Mouse (Mus musculus): ENCODE data around the gene Cracr2a. TPM values are rescaled to one million over a fixed set of nuclear protein-coding genes. Genes with fewer than 3 reads are reported as not detected.

The Cracr2a gene
- polyA plus RNA-seq, 1 experiment from 2014 or later = 1.3 TPM

- H3K36me3 ChIP-seq = no peaks in the 10 kb centered on the region
- no peaks in the 10 kb centered on the region for H3K9me3 ChIP-seq
- ATAC-seq (ENCODE audit: extremely low read depth, insufficient number of reproducible peaks, low FRiP score, low TSS enrichment) = no peak
- H3K4me2 ChIP-seq = no peak overlapping the region
- H3K9ac ChIP-seq = no peak overlapping the region
- WGBS = 50% methylated on average over 4 of the region's 4 CpGs
- peaks cover 14% of the 10 kb centered on the region for H3K27me3 ChIP-seq (replicated peaks)
- H3K4me3 ChIP-seq = no peak overlapping the region
- no peaks in the 10 kb centered on the region for H3K4me1 ChIP-seq
- H3K27ac ChIP-seq (replicated peaks) = no peak overlapping the region
Observed at GRCm38 (mm10) chr6:127593487-127593886, 32.3 kb downstream of the Cracr2a start.

GRCm38 (mm10) chr6:127599280-127599679 is 38.1 kb downstream of the Cracr2a start:
- Histone ChIP-seq H3K9me3 (peaks cover 5% of the 10 kb centered on the region), H3K36me3 (no peaks in the 10 kb centered on the region), H3K27me3 (replicated peaks) (no peaks in the 10 kb centered on the region; the same call in 1 of the 2 replicates), H3K9ac (no peak overlapping the region), H3K4me3 (no peak overlapping the region), H3K4me2 (no peak overlapping the region), H3K27ac (replicated peaks) (no peak overlapping the region), H3K4me1 (no peaks in the 10 kb centered on the region)
- 65% methylated on average over 6 of the region's 6 CpGs for WGBS
- ATAC-seq (ENCODE audit: extremely low read depth, insufficient number of reproducible peaks, low FRiP score, low TSS enrichment) = no peak

GRCm38 (mm10) chr6:127605067-127606025 is 44.2 kb downstream of the Cracr2a start:
- Histone ChIP-seq H3K4me3 (no peak overlapping the region), H3K9me3 (peaks cover 5% of the 10 kb centered on the region), H3K9ac (no peak overlapping the region), H3K27me3 (replicated peaks) (no peaks in the 10 kb centered on the region), H3K27ac (replicated peaks) (no peak overlapping the region), H3K36me3 (no peaks in the 10 kb centered on the region), H3K4me2 (no peak overlapping the region), H3K4me1 (no peaks in the 10 kb centered on the region)
- no peak for ATAC-seq (ENCODE audit: extremely low read depth, insufficient number of reproducible peaks, low FRiP score, low TSS enrichment)
- 62% methylated on average over 15 of the region's 15 CpGs for WGBS

- no peak overlapping the region for H3K4me3 ChIP-seq
- no peak overlapping the region for H3K27ac ChIP-seq (replicated peaks)
- no peak overlapping the region for H3K4me2 ChIP-seq
- no peaks in the 10 kb centered on the region for H3K36me3 ChIP-seq
- H3K27me3 ChIP-seq (replicated peaks) = no peaks in the 10 kb centered on the region
- no peak for ATAC-seq (ENCODE audit: extremely low read depth, insufficient number of reproducible peaks, low FRiP score, low TSS enrichment)
- H3K4me1 ChIP-seq = 0 out of 2 replicates have a peak, but pooled peaks cover 2% of the 10 kb centered on the region
- H3K9me3 ChIP-seq = no peaks in the 10 kb centered on the region
- H3K9ac ChIP-seq = no peak overlapping the region
Observed at GRCm38 (mm10) chr6:127609673-127610072, 48.5 kb downstream of the Cracr2a start.

- no peak overlapping the region for H3K4me2 ChIP-seq
- no peak overlapping the region for H3K4me3 ChIP-seq
- no peak for ATAC-seq (ENCODE audit: extremely low read depth, insufficient number of reproducible peaks, low FRiP score, low TSS enrichment)
- 63% methylated on average over 12 of the region's 12 CpGs for WGBS
- H3K9me3 ChIP-seq = no peaks in the 10 kb centered on the region
- no peak overlapping the region for H3K9ac ChIP-seq
- no peaks in the 10 kb centered on the region for H3K27me3 ChIP-seq (replicated peaks)
- 0 out of 2 replicates have a peak, but pooled peaks cover 2% of the 10 kb centered on the region for H3K4me1 ChIP-seq
- H3K27ac ChIP-seq (replicated peaks) = no peak overlapping the region
- no peaks in the 10 kb centered on the region for H3K36me3 ChIP-seq
Observed at GRCm38 (mm10) chr6:127611216-127611615, 50.1 kb downstream of the Cracr2a start.

- no peaks in the 10 kb centered on the region for H3K9me3 ChIP-seq
- H3K36me3 ChIP-seq = no peaks in the 10 kb centered on the region
- no peaks in the 10 kb centered on the region for H3K27me3 ChIP-seq (replicated peaks)
- H3K4me2 ChIP-seq = no peak overlapping the region
- no peak for ATAC-seq (ENCODE audit: extremely low read depth, insufficient number of reproducible peaks, low FRiP score, low TSS enrichment)
- H3K4me1 ChIP-seq = peaks cover 2% of the 10 kb centered on the region; the same call in 1 of the 2 replicates
- no peak overlapping the region for H3K9ac ChIP-seq
- 49% methylated on average over 13 of the region's 13 CpGs for WGBS
- no peak overlapping the region for H3K27ac ChIP-seq (replicated peaks)
- no peak overlapping the region for H3K4me3 ChIP-seq
Observed at GRCm38 (mm10) chr6:127614083-127614984, 53.2 kb downstream of the Cracr2a start.

- Histone ChIP-seq H3K4me2 (no peak overlapping the region), H3K27ac (replicated peaks) (no peak overlapping the region), H3K36me3 (no peaks in the 10 kb centered on the region), H3K4me1 (peaks cover 2% of the 10 kb centered on the region; the same call in 1 of the 2 replicates), H3K4me3 (no peak overlapping the region), H3K9ac (no peak overlapping the region), H3K9me3 (no peaks in the 10 kb centered on the region), H3K27me3 (replicated peaks) (no peaks in the 10 kb centered on the region; the same call in 1 of the 2 replicates)
- WGBS = 89% methylated on average over 1 of the region's 1 CpGs
- ATAC-seq (ENCODE audit: extremely low read depth, insufficient number of reproducible peaks, low FRiP score, low TSS enrichment) = no peak
Observed at GRCm38 (mm10) chr6:127616623-127617022, 55.5 kb downstream of the Cracr2a start.

GRCm38 (mm10) chr6:127617258-127618025 is 56.3 kb downstream of the Cracr2a start:
- peak overlapping the region; percentile 54 for H3K4me2 ChIP-seq
- no peaks in the 10 kb centered on the region for H3K9me3 ChIP-seq
- peak overlapping the region; percentile 48; the same call in 1 of the 2 replicates for H3K9ac ChIP-seq
- WGBS = 29% methylated on average over 10 of the region's 10 CpGs
- no peaks in the 10 kb centered on the region; the same call in 1 of the 2 replicates for H3K27me3 ChIP-seq (replicated peaks)
- peaks cover 2% of the 10 kb centered on the region; the same call in 1 of the 2 replicates for H3K4me1 ChIP-seq
- H3K36me3 ChIP-seq = no peaks in the 10 kb centered on the region
- H3K4me3 ChIP-seq = peak overlapping the region; percentile 29; the same call in 1 of the 2 replicates
- H3K27ac ChIP-seq (replicated peaks) = no peak overlapping the region
- no peak for ATAC-seq (ENCODE audit: extremely low read depth, insufficient number of reproducible peaks, low FRiP score, low TSS enrichment)

- no peaks in the 10 kb centered on the region for H3K9me3 ChIP-seq
- H3K27me3 ChIP-seq (replicated peaks) = no peaks in the 10 kb centered on the region; the same call in 1 of the 2 replicates
- H3K4me3 ChIP-seq = no peak overlapping the region
- no peaks in the 10 kb centered on the region for H3K36me3 ChIP-seq
- ATAC-seq (ENCODE audit: extremely low read depth, insufficient number of reproducible peaks, low FRiP score, low TSS enrichment) = no peak
- peaks cover 2% of the 10 kb centered on the region; the same call in 1 of the 2 replicates for H3K4me1 ChIP-seq
- H3K9ac ChIP-seq = no peak overlapping the region
- no peak overlapping the region for H3K27ac ChIP-seq (replicated peaks)
- H3K4me2 ChIP-seq = no peak overlapping the region
- 69% methylated on average over 4 of the region's 4 CpGs for WGBS
Observed at GRCm38 (mm10) chr6:127618686-127619085, 57.5 kb downstream of the Cracr2a start.

GRCm38 (mm10) chr6:127625135-127625534 is 64.0 kb downstream of the Cracr2a start:
- ATAC-seq (ENCODE audit: extremely low read depth, insufficient number of reproducible peaks, low FRiP score, low TSS enrichment) = no peak
- Histone ChIP-seq H3K27ac (replicated peaks) (no peak overlapping the region), H3K4me2 (no peak overlapping the region), H3K9me3 (no peaks in the 10 kb centered on the region), H3K9ac (no peak overlapping the region), H3K27me3 (replicated peaks) (peaks cover 20% of the 10 kb centered on the region), H3K4me1 (peaks cover 11% of the 10 kb centered on the region), H3K4me3 (no peak overlapping the region), H3K36me3 (no peaks in the 10 kb centered on the region)
- 31% methylated on average over 5 of the region's 5 CpGs for WGBS
